Mouse (Mus musculus) midbrain, embryonic 11.5 days (tissue): ENCODE results near the gene Stfa2l1. TPM values are rescaled to one million over a fixed set of nuclear protein-coding genes. Genes with fewer than 3 reads are reported as not detected.
"Not testable (repeated sequence)": the region's sequence is repeated elsewhere in the genome, so short reads cannot be mapped to it uniquely, and the experiment has no call there.

Source experiments
- ATAC-seq: fragments of 200-750 bp; cut with Nextera tagmentation; 2 replicates; pipeline ENCODE4 v1.8.0; 2017; ENCODE audit warnings: moderate TSS enrichment, moderate library complexity; ENCODE audit not compliant: low FRiP score
- DNase-seq: peaks from one replicate; pipeline ENCODE4 v3.0.0; 2015; ENCODE audit warnings: low spot score; ENCODE audit errors: missing footprints
- H3K27ac ChIP-seq: fragments of 300-500 bp; sonication (generic); 2 replicates; pipeline ENCODE4 v1.5.1; 2014; ENCODE audit warnings: low read depth, low read length
- H3K27me3 ChIP-seq: fragments of 300-500 bp; sonication (generic); 2 replicates; pipeline ENCODE4 v1.6.1; 2014; ENCODE audit warnings: mild to moderate bottlenecking, low read length, moderate library complexity, mixed read lengths; ENCODE audit not compliant: control insufficient read depth, insufficient read depth
- H3K36me3 ChIP-seq: fragments of 300-500 bp; sonication (generic); 2 replicates; pipeline ENCODE4 v1.6.1; 2014; ENCODE audit warnings: mild to moderate bottlenecking, low read length, moderate library complexity, mixed read lengths; ENCODE audit not compliant: control insufficient read depth, insufficient read depth
- H3K4me1 ChIP-seq: fragments of 300-500 bp; sonication (generic); 2 replicates; pipeline ENCODE4 v1.6.1; 2014; ENCODE audit warnings: low read length; ENCODE audit not compliant: control insufficient read depth, insufficient read depth
- H3K4me2 ChIP-seq: fragments of 300-500 bp; sonication (generic); 2 replicates; pipeline ENCODE4 v1.6.1; 2014; ENCODE audit warnings: mild to moderate bottlenecking, moderate library complexity
- H3K4me3 ChIP-seq: fragments of 300-500 bp; sonication (generic); 2 replicates; pipeline ENCODE4 v1.5.1; 2014; ENCODE audit warnings: low read depth, low read length
- H3K9ac ChIP-seq: fragments of 300-500 bp; sonication (generic); 2 replicates; pipeline ENCODE4 v1.6.1; 2014; ENCODE audit warnings: low read length
- H3K9me3 ChIP-seq: fragments of 300-500 bp; sonication (generic); 2 replicates; pipeline ENCODE4 v1.6.1; 2016; ENCODE audit warnings: low read length; ENCODE audit not compliant: control insufficient read depth
- WGBS: fragments of 180-500 bp; shearing (Covaris S2); extraction: QIAGEN DNeasy Blood & Tissue Kit; methylation state at CpG from one replicate; pipeline ENCODE4 v1.1.7; 2014; 5-methylcytosine and 5-hydroxymethylcytosine counted together
- polyA plus RNA-seq: library from polyadenylated mRNA; unstranded; fragments of >200 nt; fragmentation: Nextera tagmentation; extraction: Ambion mirVana; gene quantifications from 2 replicates; pipeline ENCODE4 v1.2.1, GENCODE M21; 2014

Gene Stfa2l1
- polyA plus RNA-seq, 1 experiment from 2014 or later = not detected

DNA sequence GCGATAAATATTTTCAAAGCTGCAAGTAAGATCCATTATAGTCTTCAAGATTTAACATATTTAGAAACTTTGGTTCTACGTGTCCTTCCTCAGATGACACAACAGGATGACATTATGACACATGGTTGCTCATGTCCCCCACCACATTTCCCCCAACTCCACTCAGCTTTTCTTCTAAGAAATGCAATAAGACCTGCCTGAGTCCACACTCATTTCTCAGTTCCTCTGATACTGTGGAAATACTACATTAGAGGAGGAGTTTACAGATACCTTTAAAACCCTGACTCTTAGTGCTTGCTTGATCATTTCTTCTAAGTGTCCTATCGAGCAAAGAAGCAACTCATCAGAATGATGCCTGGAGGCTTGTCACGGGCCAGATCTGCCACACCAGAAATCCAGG, 27.3 kb downstream of the Stfa2l1 start, which contains the start of gene Gm5483:
Gene Gm5483, plus strand, starts transcription at position 301 of the 400 bp plus-strand sequence.
- ATAC-seq, DNase-seq, H3K36me3 ChIP-seq, H3K4me3 ChIP-seq, H3K27ac ChIP-seq, H3K9ac ChIP-seq, H3K9me3 ChIP-seq, H3K4me2 ChIP-seq, H3K27me3 ChIP-seq, H3K4me1 ChIP-seq: not testable (repeated sequence)
- WGBS = 87% methylated on average over 4 of the region's 4 CpGs

DNA sequence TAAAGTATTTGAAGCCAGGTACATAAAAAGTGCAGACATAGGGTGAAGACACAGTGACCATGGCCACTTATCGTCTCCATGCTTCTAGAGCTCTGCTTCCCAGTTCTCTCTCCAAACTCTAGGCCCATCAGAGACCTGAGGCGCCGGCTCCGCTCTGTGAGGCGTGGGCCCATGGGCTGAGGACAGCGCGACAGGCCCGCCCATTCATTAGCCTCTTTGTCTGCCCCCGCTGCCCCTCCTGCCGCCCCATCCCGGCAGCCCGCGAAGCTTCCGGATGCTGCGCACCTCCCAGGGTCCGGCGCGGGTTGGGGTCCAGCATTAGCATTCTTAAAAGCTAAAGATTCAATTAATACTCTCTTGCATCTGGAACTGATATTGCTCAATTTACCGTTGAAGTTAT, 42.6 kb downstream of the Stfa2l1 start:
- 43% methylated on average over 19 of the region's 19 CpGs for WGBS
- Histone ChIP-seq H3K27ac (no peak overlapping the region), H3K27me3 (no peaks in the 10 kb centered on the region), H3K4me3 (no peak overlapping the region), H3K4me1 (no peaks in the 10 kb centered on the region), H3K4me2 (0 out of 2 replicates have a peak overlapping the region, but pooled peaks have one; percentile 5), H3K9ac (no peak overlapping the region), H3K36me3 (no peaks in the 10 kb centered on the region), H3K9me3 (no peaks in the 10 kb centered on the region)
- DNase-seq = peak; percentile 80
- ATAC-seq = no peak

DNA sequence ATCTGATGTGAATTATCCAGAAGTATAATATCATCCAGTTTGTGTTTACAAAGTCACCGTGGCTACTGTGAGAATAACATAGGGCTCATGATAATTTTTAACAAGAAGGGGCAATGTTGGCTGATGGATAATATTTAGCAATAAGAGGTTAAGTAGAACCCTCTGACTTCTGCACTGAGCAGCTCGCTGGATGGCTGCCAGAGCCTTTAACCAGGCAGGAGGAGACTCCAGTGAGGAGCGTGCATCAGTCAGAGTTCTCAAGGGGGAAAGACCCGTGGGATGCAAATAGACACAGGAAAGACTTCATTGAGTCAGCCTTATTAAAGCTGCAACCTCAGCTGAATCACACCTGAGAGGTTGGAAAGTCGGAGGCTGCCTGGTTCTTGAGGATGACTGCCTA, 47.2 kb downstream of the Stfa2l1 start:
- Histone ChIP-seq H3K36me3 (no peaks in the 10 kb centered on the region), H3K27me3 (no peaks in the 10 kb centered on the region), H3K27ac (no peak overlapping the region), H3K4me1 (no peaks in the 10 kb centered on the region), H3K4me3 (no peak overlapping the region), H3K9ac (no peak overlapping the region), H3K9me3 (no peaks in the 10 kb centered on the region), H3K4me2 (no peak overlapping the region)
- WGBS = 86% methylated on average over 5 of the region's 5 CpGs
- peak; percentile 4 for DNase-seq
- no peak for ATAC-seq

DNA sequence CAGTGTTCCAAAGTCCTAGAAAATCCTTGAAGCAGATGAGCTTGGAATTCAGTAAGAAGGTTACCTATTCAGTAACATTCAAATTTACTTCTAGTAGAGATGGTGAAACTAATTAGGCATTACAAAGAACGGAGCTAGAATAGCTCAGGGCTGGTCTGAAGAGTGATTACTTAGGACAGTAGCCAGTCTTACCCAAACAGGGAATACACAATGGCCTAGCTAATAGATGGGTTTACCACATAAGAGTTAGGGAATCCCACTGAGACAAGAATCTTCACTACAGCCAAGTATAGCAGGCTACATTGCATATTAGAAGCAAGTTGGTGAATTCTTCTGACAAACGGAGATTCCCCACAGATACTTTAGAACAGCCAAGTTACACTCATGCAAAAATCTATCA, 49.1 kb downstream of the Stfa2l1 start:
- not testable (repeated sequence) for H3K27me3 ChIP-seq, ATAC-seq, H3K27ac ChIP-seq, DNase-seq, H3K36me3 ChIP-seq, H3K4me1 ChIP-seq, H3K4me3 ChIP-seq, H3K9ac ChIP-seq, H3K4me2 ChIP-seq, H3K9me3 ChIP-seq
- 50% methylated on average over 2 of the region's 2 CpGs for WGBS

DNA sequence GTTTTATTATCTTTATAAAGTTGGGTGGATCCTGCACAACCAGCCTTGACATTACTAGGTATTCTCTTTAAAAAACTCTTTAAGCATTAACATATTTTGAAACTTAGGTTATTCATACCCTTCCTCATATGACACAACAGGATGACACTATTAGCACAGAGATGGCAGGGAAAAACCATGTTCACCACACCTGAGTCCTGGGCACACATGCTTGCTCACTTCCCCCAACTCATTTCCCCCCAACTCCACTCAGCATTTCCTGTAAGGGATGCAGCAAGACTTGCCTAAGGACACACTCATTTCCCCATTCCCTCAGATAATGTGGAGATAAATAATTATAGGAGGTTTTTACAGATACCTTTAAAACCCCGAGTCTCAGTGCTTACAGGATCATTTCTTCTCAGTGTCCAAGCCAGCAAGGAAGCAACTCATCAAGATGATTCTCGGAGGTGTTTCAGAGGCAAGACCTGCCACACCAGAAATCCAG, 53.4 kb downstream of the Stfa2l1 start, which contains the start of gene Gm5416:
Gene Gm5416, plus strand, starts transcription at position 437 of the 487 bp plus-strand sequence.
- ATAC-seq (no peak), DNase-seq (no peak)
- H3K27ac ChIP-seq = no peak within 1 kb of the TSS
- no peak within 1 kb of the TSS for H3K4me3 ChIP-seq
- no peaks in the 10 kb centered on the region for H3K27me3 ChIP-seq
- H3K4me1 ChIP-seq = no peaks in the 10 kb centered on the region
- no peak within 1 kb of the TSS for H3K4me2 ChIP-seq
- H3K36me3 ChIP-seq = no peaks in the 10 kb centered on the region
- H3K9ac ChIP-seq = no peak within 1 kb of the TSS
- 83% methylated on average over 2 of the region's 2 CpGs for WGBS
- H3K9me3 ChIP-seq = no peaks in the 10 kb centered on the region

Other genes with a start within 250 kb of the Stfa2l1 start
- gene Parp9, start 218.3 kb upstream of the Stfa2l1 start, polyA plus RNA-seq = 1.8 and 2.6 TPM in 2 replicates
- 2.8 and 3.1 TPM in 2 replicates for gene Dtx3l, start 217.7 kb upstream of the Stfa2l1 start, polyA plus RNA-seq
- gene Kpna1, start 178.1 kb upstream of the Stfa2l1 start, polyA plus RNA-seq = 90.7 and 99.9 TPM in 2 replicates
- gene Wdr5b, start 115.6 kb upstream of the Stfa2l1 start, polyA plus RNA-seq = 12.0 and 15.5 TPM in 2 replicates
- 224 and 249 TPM in 2 replicates for gene Fam162a, start 85.2 kb upstream of the Stfa2l1 start, polyA plus RNA-seq
- gene Ccdc58, start 85.1 kb upstream of the Stfa2l1 start, polyA plus RNA-seq = 84.3 and 89.8 TPM in 2 replicates
- 0.06 and 0.12 TPM in 2 replicates for gene Csta1, start 25.6 kb upstream of the Stfa2l1 start, polyA plus RNA-seq
- gene Gm5483, start 27.4 kb downstream of the Stfa2l1 start, polyA plus RNA-seq = 0.78 TPM in 1 of 2 replicates, not detected in the other
- gene Gm5416, start 53.6 kb downstream of the Stfa2l1 start, polyA plus RNA-seq = not detected in 2 replicates
- gene 2010005H15Rik, start 64.7 kb downstream of the Stfa2l1 start, polyA plus RNA-seq = not detected in 2 replicates
- 0.90 and 1.4 TPM in 2 replicates for gene Stfa1, start 120.1 kb downstream of the Stfa2l1 start, polyA plus RNA-seq
- not detected in 2 replicates for gene BC117090, start 177.5 kb downstream of the Stfa2l1 start, polyA plus RNA-seq
- gene BC100530, start 210.9 kb downstream of the Stfa2l1 start, polyA plus RNA-seq = 0.87 and 0.90 TPM in 2 replicates